Mouse (Mus musculus): Measurements from ENCODE around the gene Prdm5. TPM values are rescaled to one million over a fixed set of nuclear protein-coding genes. Genes with fewer than 3 reads are reported as not detected.

The Prdm5 gene
- polyA plus RNA-seq, 1 experiment, result 33.2 TPM

DNA sequence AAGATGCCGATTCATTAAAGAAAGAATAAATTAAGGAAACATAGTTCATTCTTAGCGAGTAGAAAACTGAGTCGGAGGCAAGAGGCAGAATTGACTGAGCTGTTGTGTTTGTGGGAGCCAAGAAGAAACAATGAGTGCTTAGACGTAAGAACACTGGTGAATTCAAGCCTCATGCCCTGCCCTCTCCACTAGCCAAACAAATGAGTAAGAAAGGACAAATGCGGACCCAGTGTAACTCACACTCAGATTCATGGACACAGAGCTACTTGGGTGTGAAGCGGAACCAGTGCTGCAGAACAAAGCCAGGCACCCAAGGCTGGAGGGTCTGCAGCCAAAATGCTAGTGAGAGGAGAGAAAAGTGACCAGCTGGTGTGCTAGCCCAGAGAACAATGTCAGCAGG is 171.7 kb downstream of the Prdm5 start:
- Histone ChIP-seq H3K4me1 (ENCODE audit: control insufficient read depth, insufficient read depth, low read length) (no peaks in the 10 kb centered on the region), H3K9me3 (replicated peaks; ENCODE audit: control insufficient read depth, insufficient read depth, low read length, poor library complexity, severe bottlenecking) (no peaks in the 10 kb centered on the region), H3K4me3 (ENCODE audit: low read depth, low read length) (no peak overlapping the region), H3K9ac (ENCODE audit: low read depth, poor library complexity, severe bottlenecking) (no peak overlapping the region), H3K36me3 (ENCODE audit: control insufficient read depth, insufficient read depth, low read length, poor library complexity, severe bottlenecking) (no peaks in the 10 kb centered on the region), H3K27me3 (ENCODE audit: control insufficient read depth, insufficient read depth, low read length, poor library complexity, severe bottlenecking) (no peaks in the 10 kb centered on the region), H3K27ac (ENCODE audit: insufficient read depth, low read length) (no peak overlapping the region)
- no peak for TF ChIP-seq EP300 (IDR thresholded peaks at IDR 0.05; ENCODE audit: insufficient read depth, low read depth, low read length)
- no peak for TF ChIP-seq CTCF (IDR thresholded peaks at IDR 0.05; ENCODE audit: low read depth, low read length)
- no peak for TF ChIP-seq POLR2A (IDR thresholded peaks at IDR 0.05; ENCODE audit: insufficient read depth, low read length)

DNA sequence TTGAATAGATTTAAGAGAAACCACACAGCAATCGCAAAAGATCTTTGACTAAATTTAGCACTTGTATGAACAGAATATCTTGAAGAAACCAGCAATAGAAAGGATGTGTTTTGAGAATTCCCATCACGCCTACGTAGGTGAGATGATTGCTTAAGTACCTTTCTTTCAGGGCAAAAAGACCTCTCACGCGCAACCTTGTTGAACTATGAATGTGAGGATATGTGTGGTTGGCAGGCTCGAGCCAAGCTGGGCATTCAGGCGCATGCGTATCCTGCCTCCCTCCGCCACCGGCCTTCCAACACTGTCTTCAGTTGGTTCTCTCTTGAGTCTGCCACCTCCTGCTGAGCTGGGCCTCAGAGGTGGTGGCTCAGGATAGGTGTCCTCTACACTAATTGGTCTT is 173.5 kb downstream of the Prdm5 start, which contains the start of gene 4930544G11Rik:
Gene 4930544G11Rik, plus strand, starts transcription at position 301 of the 400 bp plus-strand sequence.
- H3K27ac ChIP-seq (ENCODE audit: insufficient read depth, low read length), result no peak within 1 kb of the TSS
- H3K4me1 ChIP-seq (ENCODE audit: control insufficient read depth, insufficient read depth, low read length), result no peaks in the 10 kb centered on the region
- no peak within 1 kb of the TSS for H3K4me3 ChIP-seq (ENCODE audit: low read depth, low read length)
- no peak within 1 kb of the TSS for H3K9ac ChIP-seq (ENCODE audit: low read depth, poor library complexity, severe bottlenecking)
- no peaks in the 10 kb centered on the region for H3K36me3 ChIP-seq (ENCODE audit: control insufficient read depth, insufficient read depth, low read length, poor library complexity, severe bottlenecking)
- H3K27me3 ChIP-seq (ENCODE audit: control insufficient read depth, insufficient read depth, low read length, poor library complexity, severe bottlenecking), result no peaks in the 10 kb centered on the region
- TF ChIP-seq EP300 (IDR thresholded peaks at IDR 0.05; ENCODE audit: insufficient read depth, low read depth, low read length) (no peak), CTCF (IDR thresholded peaks at IDR 0.05; ENCODE audit: low read depth, low read length) (no peak), POLR2A (IDR thresholded peaks at IDR 0.05; ENCODE audit: insufficient read depth, low read length) (no peak)
- H3K9me3 ChIP-seq (replicated peaks; ENCODE audit: control insufficient read depth, insufficient read depth, low read length, poor library complexity, severe bottlenecking), result no peaks in the 10 kb centered on the region

DNA sequence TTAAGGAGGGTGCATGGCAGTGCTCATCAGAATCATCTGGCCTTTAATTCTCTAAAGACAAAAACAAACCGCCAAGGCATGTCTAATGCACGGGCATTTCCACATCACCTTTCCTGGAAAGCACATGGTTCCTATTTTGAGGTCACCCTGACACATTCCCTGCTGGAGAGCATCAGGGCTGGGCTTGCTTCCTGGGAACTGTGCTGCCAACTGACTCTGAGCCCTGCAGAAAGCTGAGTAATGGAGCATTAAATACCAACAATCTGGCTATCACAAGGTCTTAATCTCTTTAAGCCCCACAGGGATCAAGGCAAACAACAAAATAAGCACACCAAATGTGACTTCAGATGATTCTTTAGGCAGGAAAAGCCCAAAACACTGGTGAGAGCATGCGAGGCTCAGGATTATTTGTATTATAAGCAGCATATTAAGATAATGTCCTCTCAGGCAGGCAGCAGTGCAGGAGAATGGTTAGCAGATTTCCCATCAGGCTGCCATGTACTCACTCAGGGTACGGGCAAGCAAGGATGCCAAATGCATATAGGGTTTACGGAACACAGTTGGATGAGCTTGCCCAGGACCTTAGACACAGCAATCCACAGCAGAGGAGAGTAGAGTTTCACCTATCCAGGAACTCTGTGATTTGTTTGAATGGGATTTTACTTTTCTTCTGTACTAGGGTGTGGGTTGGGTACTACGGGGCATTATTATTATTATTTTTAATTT is 190.8 kb downstream of the Prdm5 start:
- Histone ChIP-seq H3K9ac (ENCODE audit: low read depth, poor library complexity, severe bottlenecking) (no peak overlapping the region), H3K27me3 (ENCODE audit: control insufficient read depth, insufficient read depth, low read length, poor library complexity, severe bottlenecking) (no peaks in the 10 kb centered on the region), H3K4me3 (ENCODE audit: low read depth, low read length) (no peak overlapping the region), H3K9me3 (replicated peaks; ENCODE audit: control insufficient read depth, insufficient read depth, low read length, poor library complexity, severe bottlenecking) (peaks cover 3% of the 10 kb centered on the region; the same call in 1 of the 2 replicates), H3K4me1 (ENCODE audit: control insufficient read depth, insufficient read depth, low read length) (no peaks in the 10 kb centered on the region), H3K36me3 (ENCODE audit: control insufficient read depth, insufficient read depth, low read length, poor library complexity, severe bottlenecking) (no peaks in the 10 kb centered on the region), H3K27ac (ENCODE audit: insufficient read depth, low read length) (no peak overlapping the region)
- TF ChIP-seq POLR2A (IDR thresholded peaks at IDR 0.05; ENCODE audit: insufficient read depth, low read length) (no peak), EP300 (IDR thresholded peaks at IDR 0.05; ENCODE audit: insufficient read depth, low read depth, low read length) (no peak), CTCF (IDR thresholded peaks at IDR 0.05; ENCODE audit: low read depth, low read length) (no peak)

DNA sequence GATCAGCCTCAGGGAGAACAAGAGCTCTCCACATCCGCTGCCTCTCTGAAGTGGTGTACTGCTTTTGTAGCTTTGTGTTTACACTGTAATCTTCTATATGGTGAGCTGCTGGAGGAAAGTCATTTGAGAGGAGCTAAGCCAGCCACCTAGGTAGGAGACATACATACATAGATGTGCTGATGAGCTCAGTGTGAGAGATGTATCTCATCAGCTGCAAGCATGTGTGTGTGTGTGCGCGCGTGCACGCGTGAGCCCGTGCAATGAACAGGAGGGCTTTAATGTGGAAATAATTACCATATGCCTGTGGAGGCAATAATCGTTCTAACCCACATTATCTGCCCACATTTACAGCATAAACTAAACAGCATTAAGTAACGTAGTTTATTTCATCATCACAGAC is 191.6 kb downstream of the Prdm5 start:
- H3K36me3 ChIP-seq (ENCODE audit: control insufficient read depth, insufficient read depth, low read length, poor library complexity, severe bottlenecking), result no peaks in the 10 kb centered on the region
- peaks cover 3% of the 10 kb centered on the region; the same call in 1 of the 2 replicates for H3K9me3 ChIP-seq (replicated peaks; ENCODE audit: control insufficient read depth, insufficient read depth, low read length, poor library complexity, severe bottlenecking)
- H3K27ac ChIP-seq (ENCODE audit: insufficient read depth, low read length), result no peak overlapping the region
- H3K27me3 ChIP-seq (ENCODE audit: control insufficient read depth, insufficient read depth, low read length, poor library complexity, severe bottlenecking), result no peaks in the 10 kb centered on the region
- TF ChIP-seq EP300 (IDR thresholded peaks at IDR 0.05; ENCODE audit: insufficient read depth, low read depth, low read length), result no peak
- no peak for TF ChIP-seq CTCF (IDR thresholded peaks at IDR 0.05; ENCODE audit: low read depth, low read length)
- TF ChIP-seq POLR2A (IDR thresholded peaks at IDR 0.05; ENCODE audit: insufficient read depth, low read length), result no peak
- no peak overlapping the region for H3K4me3 ChIP-seq (ENCODE audit: low read depth, low read length)
- H3K4me1 ChIP-seq (ENCODE audit: control insufficient read depth, insufficient read depth, low read length), result no peaks in the 10 kb centered on the region
- H3K9ac ChIP-seq (ENCODE audit: low read depth, poor library complexity, severe bottlenecking), result no peak overlapping the region

Other genes with a start within 250 kb of the Prdm5 start
- gene Ndnf, start 107.4 kb upstream of the Prdm5 start, polyA plus RNA-seq (2011; ENCODE audit: insufficient read depth, insufficient read length, low read depth, missing spikeins), result 0.43 TPM in 1 of 2 replicates, not detected in the other
- not detected in 2 replicates for gene 4930544G11Rik, start 173.6 kb downstream of the Prdm5 start, polyA plus RNA-seq (2011; ENCODE audit: insufficient read depth, insufficient read length, low read depth, missing spikeins)

Measured in ES-Bruce4 (cell line).